Mouse (Mus musculus) retina, postnatal 1 day (tissue): ENCODE measurements around the gene Cisd3.
A peak's percentile ranks its signal among the peaks of the same experiment; 100 is the strongest.
"Not testable (repeated sequence)": the region's sequence is repeated elsewhere in the genome, so short reads cannot be mapped to it uniquely, and the experiment has no call there.

Source experiments
- DNase-seq: peaks from one replicate; pipeline ENCODE4 v3.0.0-alpha.2; 2012

The Cisd3 gene

DNA sequence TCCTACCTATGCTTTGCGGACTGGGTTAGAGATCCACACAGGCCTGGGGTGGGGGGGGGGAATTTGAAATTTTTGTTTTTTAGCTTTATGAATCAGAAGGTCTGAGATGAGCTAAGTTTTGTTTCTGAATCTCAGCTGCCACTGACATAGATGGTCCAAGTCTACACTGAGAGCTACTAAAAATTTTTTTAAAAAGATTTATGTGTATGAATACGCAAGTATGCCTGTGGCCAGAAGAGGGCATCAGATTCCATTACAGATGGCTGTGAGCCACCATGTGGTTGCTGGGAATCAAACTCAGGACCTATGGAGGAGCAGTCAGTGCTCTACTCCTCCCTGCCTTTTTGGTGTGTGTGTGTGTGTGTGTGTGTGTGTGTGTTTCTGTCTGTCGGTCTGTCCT lies 28.7 kb downstream of the Cisd3 start:
- no peak for DNase-seq

DNA sequence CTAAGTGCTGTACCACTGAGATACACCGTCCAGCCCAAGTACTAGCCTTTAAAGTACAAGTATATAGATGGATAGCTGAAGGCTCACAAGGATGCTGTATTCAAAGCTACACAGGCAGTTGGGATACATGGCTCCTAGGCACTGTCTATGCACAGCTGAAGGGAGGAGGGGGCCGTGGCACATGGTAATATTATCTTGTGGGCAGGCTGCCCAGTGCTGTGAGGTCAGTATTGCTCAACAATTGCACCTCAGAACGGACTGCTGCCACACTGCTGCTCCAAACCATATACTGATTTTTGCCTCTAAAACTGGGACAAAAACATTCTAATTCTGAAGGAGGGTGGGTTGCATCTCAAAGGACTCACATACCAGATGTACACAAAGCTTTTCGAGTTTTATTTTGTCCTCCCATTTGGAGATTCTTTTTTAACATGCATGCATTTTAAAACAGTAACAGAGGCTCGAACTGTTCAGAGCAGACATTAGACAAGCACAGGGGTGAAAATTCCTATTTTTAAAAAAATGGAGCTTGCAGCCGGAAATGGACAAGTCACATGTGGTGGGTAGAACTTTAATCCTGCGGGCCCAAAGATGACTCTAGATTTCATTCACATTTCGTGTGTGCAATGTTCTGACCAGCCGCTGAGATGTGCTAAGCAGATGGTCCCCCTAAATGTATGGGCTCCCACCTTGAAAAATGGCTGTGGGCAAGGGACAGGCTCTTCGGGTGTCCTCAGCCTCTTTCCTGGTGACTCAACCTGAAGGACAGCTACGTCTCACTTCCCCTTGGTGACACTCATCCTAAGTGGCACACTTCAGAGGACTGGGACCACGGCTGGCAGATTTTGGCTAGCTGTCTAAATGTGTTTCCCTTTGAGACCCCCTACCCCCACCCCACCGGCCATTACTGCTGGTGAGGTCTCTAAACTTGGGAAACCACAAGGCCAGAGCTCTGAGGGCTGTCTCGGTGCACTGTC lies 29.4 kb downstream of the Cisd3 start:
- no peak for DNase-seq

- no peak for DNase-seq
These were observed 30.4 kb downstream of the Cisd3 start for GRCm38 (mm10) chr11:97716021-97716420.

GRCm38 (mm10) chr11:97717369-97718280 lies 32.0 kb downstream of the Cisd3 start:
- no peak for DNase-seq

DNA sequence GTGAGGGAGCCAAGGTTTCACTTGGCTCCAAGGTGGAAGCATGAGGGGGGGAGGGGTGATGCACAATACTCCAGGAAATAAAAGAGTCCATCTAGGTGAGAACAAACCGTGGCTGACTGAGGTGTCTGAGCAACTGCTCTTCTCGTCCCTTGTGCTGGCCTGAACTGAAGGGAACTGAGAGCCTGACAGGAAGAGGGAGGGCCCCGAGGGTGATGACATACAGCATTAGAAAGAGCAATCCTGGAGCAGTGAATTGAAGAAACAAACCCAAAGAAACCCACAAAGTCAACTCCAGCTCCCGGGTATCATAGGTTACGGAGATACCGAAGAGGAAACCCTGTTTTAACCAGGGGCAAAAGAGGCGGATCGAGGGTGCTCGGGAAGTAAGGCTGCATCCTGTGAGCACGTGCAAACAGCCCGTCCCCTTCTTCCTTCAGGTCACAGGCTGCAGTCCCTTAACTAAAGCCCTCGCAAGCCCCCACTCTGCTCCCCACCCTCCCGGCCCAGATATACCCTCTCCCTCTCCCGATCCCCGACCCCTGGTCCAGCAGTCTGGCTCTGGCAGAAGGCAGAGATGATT lies 32.7 kb downstream of the Cisd3 start:
- no peak for DNase-seq

GRCm38 (mm10) chr11:97719041-97719440 lies 33.4 kb downstream of the Cisd3 start:
- DNase-seq = no peak

DNA sequence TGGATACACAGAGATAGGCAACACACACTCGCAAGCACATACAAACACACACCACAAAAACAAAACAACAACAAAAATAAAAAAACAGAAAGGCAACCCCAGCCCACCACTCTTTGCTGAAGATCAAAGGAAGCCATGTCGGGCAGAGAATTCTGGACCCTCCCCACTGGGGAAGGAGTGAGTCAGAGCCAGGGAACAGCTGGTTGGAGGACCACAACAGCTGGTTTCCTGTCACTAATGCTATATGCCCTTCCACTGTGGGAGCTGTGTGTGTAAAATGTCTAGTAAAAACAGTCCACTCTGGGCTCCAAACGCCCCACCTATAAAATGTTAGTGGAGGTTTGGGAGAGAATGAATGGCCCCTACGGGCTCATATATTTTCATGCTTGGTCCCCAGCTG lies 35.7 kb downstream of the Cisd3 start:
- no peak for DNase-seq

GRCm38 (mm10) chr11:97723709-97724108 lies 38.1 kb downstream of the Cisd3 start:
- DNase-seq = no peak

- no peak for DNase-seq
These were observed 42.7 kb downstream of the Cisd3 start for GRCm38 (mm10) chr11:97728311-97728710.

DNA sequence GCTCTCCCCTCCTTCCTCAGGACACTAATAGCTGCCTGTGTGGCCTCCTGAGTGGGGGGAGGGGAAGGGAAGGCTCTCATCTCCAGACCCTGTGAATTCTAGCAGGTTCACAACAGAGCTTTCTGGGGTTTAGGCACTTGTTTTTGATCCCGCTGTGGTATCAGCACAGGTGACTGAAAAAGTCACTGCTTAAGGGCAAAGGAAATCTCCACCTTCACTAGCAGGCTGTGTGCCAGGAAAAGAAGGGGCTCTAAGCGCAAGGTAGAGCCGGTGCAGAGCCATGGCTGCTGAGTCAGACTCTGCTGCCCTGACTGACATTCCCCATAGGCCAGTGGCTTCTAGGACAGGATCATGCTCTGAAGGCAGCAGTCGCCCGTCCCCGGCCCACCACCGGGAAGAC lies 43.1 kb downstream of the Cisd3 start:
- DNase-seq = no peak

GRCm38 (mm10) chr11:97733689-97734088 lies 48.1 kb downstream of the Cisd3 start:
- DNase-seq = peak; percentile 30

DNA sequence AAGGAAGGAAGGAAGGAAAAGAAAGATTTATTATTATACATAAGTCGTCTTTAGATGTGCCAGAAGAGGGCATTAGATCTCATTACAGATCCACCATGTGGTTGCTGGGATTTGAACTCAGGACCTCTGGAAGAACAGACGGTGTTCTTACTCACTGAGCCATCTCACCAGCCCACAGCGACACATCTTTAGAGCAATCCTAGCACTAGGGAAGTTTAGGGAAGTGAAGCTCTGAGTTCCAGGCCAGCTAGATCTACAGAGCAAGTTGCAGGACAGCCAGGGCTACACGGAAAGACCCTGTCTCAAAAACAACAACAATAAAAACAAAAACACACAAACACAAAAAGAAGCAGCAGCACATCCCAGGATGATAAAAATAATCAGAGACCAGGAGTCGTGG lies 49.2 kb downstream of the Cisd3 start:
- DNase-seq = not testable (repeated sequence)

- DNase-seq = no peak
These were observed 51.0 kb downstream of the Cisd3 start for GRCm38 (mm10) chr11:97736645-97737044.

DNA sequence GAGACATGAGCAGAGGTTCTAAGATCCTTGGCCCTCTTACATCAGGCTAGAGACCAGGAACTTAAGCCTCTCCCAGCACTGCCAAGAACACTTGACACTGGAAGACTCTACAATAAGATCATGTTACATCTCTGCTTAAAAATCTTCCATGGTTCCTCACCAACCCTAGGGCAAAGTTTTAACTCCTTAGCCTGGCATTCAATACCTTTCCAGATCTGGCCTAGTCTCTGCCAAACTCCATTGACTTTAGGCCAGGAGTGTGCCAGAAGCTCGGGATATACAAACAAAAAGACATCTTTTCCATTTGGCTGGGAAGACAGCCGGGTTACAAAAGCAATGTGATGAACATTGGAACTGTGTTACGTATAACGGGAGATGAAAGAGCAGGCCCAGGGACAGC lies 52.0 kb downstream of the Cisd3 start:
- no peak for DNase-seq
